ENCODE assay signal across 8 mouse cellular contexts in genomic region chr11:17211258-17212140, GRCm38 (mm10). TPM values are rescaled to one million over a fixed set of nuclear protein-coding genes. Genes with fewer than 3 reads are reported as not detected.
DNase-seq lines count a peak whose midpoint lies in the region; ATAC-seq and TF ChIP-seq lines count a peak whose summit lies in the region.

Pno1 (minus strand) TSS chr11:17211568.

- H3K36me3 ChIP-seq in E14TG2a.4 (ENCODE audit: insufficient read depth, low read length) = peaks cover 38% of the 10 kb centered on the region
- H3K36me3 ChIP-seq in forebrain, embryonic 12.5 days (replicated peaks) = peaks cover 19% of the 10 kb centered on the region
- H3K36me3 ChIP-seq in heart, postnatal 0 days (replicated peaks; ENCODE audit: control insufficient read depth, insufficient read depth, low read length) = peaks cover 6% of the 10 kb centered on the region; the same call in 1 of the 2 replicates
- H3K36me3 ChIP-seq in liver, embryonic 16.5 days (ENCODE audit: control insufficient read depth, insufficient read depth) = no peaks in the 10 kb centered on the region
- peaks cover 19% of the 10 kb centered on the region for H3K36me3 ChIP-seq in neural tube, embryonic 13.5 days
- H3K36me3 ChIP-seq in testis, adult 2 months (ENCODE audit: control insufficient read depth, insufficient read depth, low read length) = no peaks in the 10 kb centered on the region; the same call in 1 of the 2 replicates

- no peak for TF ChIP-seq CTCF in E14TG2a.4 (conservative IDR thresholded peaks at IDR 0.05; ENCODE audit: low read length)
- TF ChIP-seq CTCF in heart, postnatal 0 days (IDR thresholded peaks at IDR 0.05; ENCODE audit: low read depth) = no peak
- TF ChIP-seq CTCF in testis, adult 2 months (IDR thresholded peaks at IDR 0.05; ENCODE audit: control insufficient read depth, insufficient read depth, insufficient replicate concordance, low read depth, low read length) = no peak

- peak within 1 kb of the TSS; percentile 77 for H3K9ac ChIP-seq in forebrain, embryonic 12.5 days
- peak within 1 kb of the TSS; percentile 85 for H3K9ac ChIP-seq in heart, postnatal 0 days (replicated peaks; ENCODE audit: low read depth, low read length)
- peak within 1 kb of the TSS; percentile 76 for H3K9ac ChIP-seq in liver, embryonic 16.5 days (ENCODE audit: low read depth, low read length)
- H3K9ac ChIP-seq in neural tube, embryonic 13.5 days = peak within 1 kb of the TSS; percentile 85

- H3K9me3 ChIP-seq in E14TG2a.4 (ENCODE audit: low read length) = peaks cover 37% of the 10 kb centered on the region
- no peaks in the 10 kb centered on the region for H3K9me3 ChIP-seq in forebrain, embryonic 12.5 days
- no peaks in the 10 kb centered on the region for H3K9me3 ChIP-seq in heart, postnatal 0 days (replicated peaks; ENCODE audit: control insufficient read depth, low read length)
- H3K9me3 ChIP-seq in liver, embryonic 16.5 days (replicated peaks; ENCODE audit: control insufficient read depth, low read length) = no peaks in the 10 kb centered on the region
- H3K9me3 ChIP-seq in neural tube, embryonic 13.5 days = no peaks in the 10 kb centered on the region

- H3K27me3 ChIP-seq in E14TG2a.4 (ENCODE audit: insufficient read depth, low read length) = no peaks in the 10 kb centered on the region
- H3K27me3 ChIP-seq in forebrain, embryonic 12.5 days = no peaks in the 10 kb centered on the region
- H3K27me3 ChIP-seq in heart, postnatal 0 days (ENCODE audit: control insufficient read depth, insufficient read depth, low read length) = no peaks in the 10 kb centered on the region
- H3K27me3 ChIP-seq in liver, embryonic 16.5 days (ENCODE audit: control insufficient read depth, insufficient read depth, low read depth, low read length) = no peaks in the 10 kb centered on the region
- H3K27me3 ChIP-seq in neural tube, embryonic 13.5 days = no peaks in the 10 kb centered on the region
- no peaks in the 10 kb centered on the region for H3K27me3 ChIP-seq in testis, adult 2 months (ENCODE audit: control insufficient read depth, insufficient read depth, low read length)

- peak within 1 kb of the TSS; percentile 80 for H3K27ac ChIP-seq in forebrain, embryonic 12.5 days
- H3K27ac ChIP-seq in heart, postnatal 0 days (ENCODE audit: low read depth) = peak within 1 kb of the TSS; percentile 91
- peak within 1 kb of the TSS; percentile 89 for H3K27ac ChIP-seq in liver, embryonic 16.5 days (ENCODE audit: low read length)
- peak within 1 kb of the TSS; percentile 83 for H3K27ac ChIP-seq in neural tube, embryonic 13.5 days (replicated peaks)
- peak within 1 kb of the TSS; percentile 93 for H3K27ac ChIP-seq in testis, adult 2 months (ENCODE audit: control insufficient read depth, insufficient read depth, low read depth, low read length)

- H3K4me1 ChIP-seq in E14TG2a.4 (replicated peaks; ENCODE audit: low read depth, low read length) = peaks cover 25% of the 10 kb centered on the region
- peaks cover 24% of the 10 kb centered on the region for H3K4me1 ChIP-seq in forebrain, embryonic 12.5 days
- peaks cover 19% of the 10 kb centered on the region for H3K4me1 ChIP-seq in heart, postnatal 0 days (ENCODE audit: control insufficient read depth, insufficient read depth)
- H3K4me1 ChIP-seq in liver, embryonic 16.5 days (ENCODE audit: control insufficient read depth, low read depth, low read length) = peaks cover 14% of the 10 kb centered on the region
- H3K4me1 ChIP-seq in neural tube, embryonic 13.5 days (replicated peaks) = peaks cover 29% of the 10 kb centered on the region
- no peaks in the 10 kb centered on the region for H3K4me1 ChIP-seq in testis, adult 2 months (ENCODE audit: control insufficient read depth, insufficient read depth, low read length)

- peak; percentile 95 for TF ChIP-seq EP300 in heart, postnatal 0 days (IDR thresholded peaks at IDR 0.05; ENCODE audit: low read depth)

- under 1% methylated on average over 65 of the region's 65 CpGs for WGBS in forebrain, embryonic 12.5 days
- under 1% methylated on average over 64 of the region's 65 CpGs for WGBS in heart, postnatal 0 days
- under 1% methylated on average over 65 of the region's 65 CpGs for WGBS in liver, embryonic 16.5 days (ENCODE audit: insufficient replicate concordance)
- WGBS in neural tube, embryonic 13.5 days = under 1% methylated on average over 65 of the region's 65 CpGs

- peak within 1 kb of the TSS; percentile 99 for H3K4me3 ChIP-seq in E14TG2a.4 (replicated peaks; ENCODE audit: low read length)
- peak within 1 kb of the TSS; percentile 84 for H3K4me3 ChIP-seq in forebrain, embryonic 12.5 days (replicated peaks)
- H3K4me3 ChIP-seq in heart, postnatal 0 days (ENCODE audit: low read depth, low read length) = peak within 1 kb of the TSS; percentile 98
- peak within 1 kb of the TSS; percentile 94 for H3K4me3 ChIP-seq in liver, embryonic 16.5 days (ENCODE audit: low read depth, low read length)
- H3K4me3 ChIP-seq in neural tube, embryonic 13.5 days = peak within 1 kb of the TSS; percentile 72
- peak within 1 kb of the TSS; percentile 98 for H3K4me3 ChIP-seq in testis, adult 2 months (ENCODE audit: control insufficient read depth, low read depth, low read length)

- peak; percentile 99 for ATAC-seq in forebrain, embryonic 12.5 days (ENCODE audit: low FRiP score)
- ATAC-seq in heart, postnatal 0 days (ENCODE audit: insufficient read depth, low read depth) = peak; percentile 99
- peak; percentile 97 for ATAC-seq in liver, embryonic 16.5 days (ENCODE audit: low read depth)
- peak; percentile 99 for ATAC-seq in neural tube, embryonic 13.5 days (ENCODE audit: low read depth)

- TF ChIP-seq POLR2A in testis, adult 2 months (IDR thresholded peaks at IDR 0.05; ENCODE audit: control insufficient read depth, low read depth, low read length) = peak; percentile 61

- peak within 1 kb of the TSS; percentile 74 for H3K4me2 ChIP-seq in forebrain, embryonic 12.5 days
- peak within 1 kb of the TSS; percentile 84 for H3K4me2 ChIP-seq in heart, postnatal 0 days (ENCODE audit: low read depth, low read length)
- peak within 1 kb of the TSS; percentile 86 for H3K4me2 ChIP-seq in liver, embryonic 16.5 days (ENCODE audit: low read depth, low read length)
- H3K4me2 ChIP-seq in neural tube, embryonic 13.5 days = peak within 1 kb of the TSS; percentile 68

- peak; percentile 97 for DNase-seq in c-Kit-positive CD71-positive TER-119-positive erythroid progenitor cells, embryonic 14.5 days (ENCODE audit: low spot score)
- DNase-seq in heart, postnatal 0 days (ENCODE audit: low spot score) = peak; percentile 97
- DNase-seq in kidney, postnatal 4 days = peak; percentile 96 to 98

RNA-seq across cellular contexts. Expression of gene Pno1, which starts in this region (rescaled TPM):
- polyA plus RNA-seq in forebrain, embryonic 12.5 days (2016; fragmentation: Nextera tagmentation; extraction: Ambion mirVana) = 68.3 and 73.2 TPM in 2 replicates
- total RNA-seq in heart, postnatal 0 days (2014; rRNA removed; ENCODE audit: low replicate concordance) = 9.7 and 24.5 TPM in 2 replicates
- polyA plus RNA-seq in heart, postnatal 0 days (2015; fragmentation: Nextera tagmentation; extraction: Ambion mirVana) = 49.8 and 54.3 TPM in 2 replicates
- 21.5 and 28.5 TPM in 2 replicates for polyA plus RNA-seq in liver, embryonic 16.5 days (2015; fragmentation: Nextera tagmentation; extraction: Ambion mirVana)
- polyA plus RNA-seq in neural tube, embryonic 13.5 days (2015; fragmentation: Nextera tagmentation; extraction: Ambion mirVana) = 52.3 and 55.3 TPM in 2 replicates
- polyA plus RNA-seq in testis, adult 2 months (2012; rRNA removed) = 5.0 and 5.6 TPM in 2 replicates

Comparison
In these comparisons a context has a peak if more than half of its experiments do, and no peak if none do; other contexts are left out.
1. Peak in every context shown above with its lines: DNase-seq, ATAC-seq, H3K4me3 ChIP-seq and H3K27ac ChIP-seq.